Mouse (Mus musculus): Measurements from ENCODE around the gene Bcs1l. TPM values are rescaled to one million over a fixed set of nuclear protein-coding genes. Genes with fewer than 3 reads are reported as not detected.

The Bcs1l gene
- polyA plus RNA-seq, 1 experiment from 2014 or later: 8.4 TPM

DNA sequence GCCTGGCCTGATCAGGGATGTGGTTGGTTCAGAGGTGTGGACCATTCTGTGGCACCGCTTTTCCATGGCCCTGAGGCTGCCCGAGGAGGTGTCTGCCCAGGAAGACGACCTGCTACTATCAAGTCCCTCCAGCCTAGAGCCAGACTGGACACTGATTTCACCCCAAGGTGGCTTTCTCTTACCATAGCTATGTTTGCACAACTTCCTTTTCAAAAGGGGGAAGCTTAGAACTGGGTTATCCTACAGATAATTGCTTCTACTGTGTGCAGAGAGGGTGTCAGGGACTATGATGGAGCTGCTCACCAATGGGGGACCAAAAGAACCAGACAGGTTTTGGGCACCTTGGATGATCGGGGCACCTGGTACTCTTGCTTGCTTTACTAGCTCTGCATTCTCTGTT, 44.6 kb downstream of the Bcs1l start:
- H3K9ac ChIP-seq (ENCODE audit: low read depth, low read length): no peak overlapping the region
- H3K4me1 ChIP-seq (ENCODE audit: control insufficient read depth, low read depth, low read length): no peaks in the 10 kb centered on the region
- no peak for ATAC-seq (ENCODE audit: low read depth)
- no peaks in the 10 kb centered on the region for H3K9me3 ChIP-seq (replicated peaks; ENCODE audit: control insufficient read depth, low read length)
- H3K36me3 ChIP-seq (ENCODE audit: control insufficient read depth, insufficient read depth): no peaks in the 10 kb centered on the region
- no peak overlapping the region for H3K27ac ChIP-seq (ENCODE audit: low read length)
- H3K4me2 ChIP-seq (ENCODE audit: low read depth, low read length): no peak overlapping the region
- H3K27me3 ChIP-seq (ENCODE audit: control insufficient read depth, insufficient read depth, low read depth, low read length): no peaks in the 10 kb centered on the region
- no peak overlapping the region for H3K4me3 ChIP-seq (ENCODE audit: low read depth, low read length)
- WGBS (ENCODE audit: insufficient replicate concordance): 54% methylated on average over 4 of the region's 4 CpGs

Small RNAs within 50 kb of the gene (microRNA-seq; reads per million reads assigned to microRNA genes)
- not detected for gene Gm25035

Other genes with a start within 250 kb of the Bcs1l start
- 0.05 and 0.08 TPM in 2 replicates for gene Catip, start 226.2 kb upstream of the Bcs1l start, polyA plus RNA-seq (2015; fragmentation: Nextera tagmentation; extraction: Ambion mirVana)
- 17.4 and 17.9 TPM in 2 replicates for gene Slc11a1, start 213.1 kb upstream of the Bcs1l start, polyA plus RNA-seq (2015; fragmentation: Nextera tagmentation; extraction: Ambion mirVana)
- gene Ctdsp1, start 196.8 kb upstream of the Bcs1l start, polyA plus RNA-seq (2015; fragmentation: Nextera tagmentation; extraction: Ambion mirVana): 45.9 and 48.6 TPM in 2 replicates
- gene Vil1, start 178.9 kb upstream of the Bcs1l start, polyA plus RNA-seq (2015; fragmentation: Nextera tagmentation; extraction: Ambion mirVana): 0.69 and 1.6 TPM in 2 replicates
- gene Cnot9, start 82.2 kb upstream of the Bcs1l start, polyA plus RNA-seq (2015; fragmentation: Nextera tagmentation; extraction: Ambion mirVana): 27.2 and 28.9 TPM in 2 replicates
- gene Plcd4, start 45.4 kb upstream of the Bcs1l start, polyA plus RNA-seq (2015; fragmentation: Nextera tagmentation; extraction: Ambion mirVana): 0.04 and 0.40 TPM in 2 replicates
- gene Usp37, start 44.0 kb upstream of the Bcs1l start, polyA plus RNA-seq (2015; fragmentation: Nextera tagmentation; extraction: Ambion mirVana): 11.5 and 12.1 TPM in 2 replicates
- gene Zfp142, start within 50 bp of the Bcs1l start, polyA plus RNA-seq (2015; fragmentation: Nextera tagmentation; extraction: Ambion mirVana): 1.7 and 2.0 TPM in 2 replicates
- 11.2 and 11.9 TPM in 2 replicates for gene Rnf25, start 13.1 kb downstream of the Bcs1l start, polyA plus RNA-seq (2015; fragmentation: Nextera tagmentation; extraction: Ambion mirVana)
- gene Stk36, start 13.2 kb downstream of the Bcs1l start, polyA plus RNA-seq (2015; fragmentation: Nextera tagmentation; extraction: Ambion mirVana): 0.19 and 0.26 TPM in 2 replicates
- 4.3 and 4.6 TPM in 2 replicates for gene Ttll4, start 73.5 kb downstream of the Bcs1l start, polyA plus RNA-seq (2015; fragmentation: Nextera tagmentation; extraction: Ambion mirVana)
- gene Cyp27a1, start 125.3 kb downstream of the Bcs1l start, polyA plus RNA-seq (2015; fragmentation: Nextera tagmentation; extraction: Ambion mirVana): 7.5 and 8.9 TPM in 2 replicates
- 0.19 and 0.25 TPM in 2 replicates for gene Prkag3, start 160.9 kb downstream of the Bcs1l start, polyA plus RNA-seq (2015; fragmentation: Nextera tagmentation; extraction: Ambion mirVana)
- gene Wnt6, start 183.6 kb downstream of the Bcs1l start, polyA plus RNA-seq (2015; fragmentation: Nextera tagmentation; extraction: Ambion mirVana): 0.06 and 0.11 TPM in 2 replicates
- not detected in 2 replicates for gene Wnt10a, start 203.2 kb downstream of the Bcs1l start, polyA plus RNA-seq (2015; fragmentation: Nextera tagmentation; extraction: Ambion mirVana)